Mouse (Mus musculus) right cerebral cortex, postnatal 4 days (tissue): Measurements from ENCODE around the gene Rnd1.
A peak's percentile ranks its signal among the peaks of the same experiment; 100 is the strongest.

ENCODE experiments used
- DNase-seq: peaks from one replicate; pipeline ENCODE4 v3.0.0-alpha.2; 2022

Rnd1 gene

GRCm38 (mm10) chr15:98676940-98677728 is at the start of gene Rnd1:
Gene Rnd1, minus strand, starts transcription at chr15:98677461.
- peak; percentile 85 for DNase-seq

- DNase-seq: no peak
These were observed 49.5 kb upstream of the Rnd1 start for GRCm38 (mm10) chr15:98726746-98727145.

DNA sequence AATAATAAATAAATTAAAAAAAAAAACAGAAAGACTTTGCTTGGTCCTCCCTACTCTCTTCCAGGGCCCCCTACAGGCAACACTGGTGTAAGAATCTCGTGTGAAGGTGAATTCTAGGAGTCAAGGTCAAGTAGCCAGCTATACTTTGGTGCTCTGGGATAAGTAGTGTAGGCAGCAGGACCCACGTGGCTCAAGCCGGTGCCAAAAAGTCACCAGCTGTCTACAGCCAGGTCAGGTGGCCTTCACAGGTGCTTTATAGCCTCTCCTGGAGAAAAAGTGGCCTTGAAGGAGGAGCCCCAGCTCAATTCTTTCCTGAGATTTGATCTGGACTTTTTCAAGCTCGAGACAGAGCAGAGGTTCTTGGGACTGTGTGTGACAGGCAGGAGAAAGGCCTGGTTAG is 48.8 kb upstream of the Rnd1 start:
- DNase-seq: no peak

DNA sequence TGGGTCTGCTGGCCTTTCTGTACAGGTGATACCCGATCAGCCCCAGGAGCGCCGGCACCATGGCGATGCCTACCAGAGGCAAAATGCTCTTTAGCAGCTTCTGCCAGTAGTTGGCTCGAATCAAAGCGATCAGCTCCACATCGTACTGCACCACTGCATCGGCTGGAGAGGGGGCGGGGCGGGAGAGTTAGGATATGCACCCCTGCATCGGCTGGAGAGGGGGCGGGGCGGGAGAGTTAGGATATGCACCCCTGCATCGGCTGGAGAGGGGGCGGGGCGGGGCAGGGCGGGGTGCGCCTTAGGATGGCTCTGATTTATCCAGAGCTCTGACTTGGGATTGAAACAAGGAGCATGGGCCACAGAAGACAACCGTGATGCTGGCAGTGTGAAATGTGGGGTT is 47.2 kb upstream of the Rnd1 start:
- DNase-seq: peak; percentile 20

DNA sequence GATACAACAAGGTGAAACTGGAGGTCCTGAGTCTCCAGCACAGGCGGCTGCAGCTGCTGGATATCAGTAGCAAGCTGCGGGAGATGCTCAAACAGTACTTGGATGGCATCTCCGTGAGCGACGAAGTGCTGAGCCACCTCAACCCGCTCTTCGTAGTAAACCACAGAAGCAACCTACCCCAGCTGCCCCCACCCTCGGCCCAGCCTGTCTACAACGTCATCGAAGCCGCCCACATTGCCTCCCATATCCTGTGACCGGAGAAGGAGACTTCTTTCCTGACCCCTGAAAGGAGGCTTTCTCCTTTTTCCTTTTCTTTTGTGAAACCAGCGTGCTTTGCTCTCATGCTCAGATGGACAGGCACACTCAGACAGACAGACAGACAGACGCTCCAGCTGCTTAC is 45.6 kb upstream of the Rnd1 start:
- no peak for DNase-seq

- DNase-seq: no peak
These were observed 44.9 kb upstream of the Rnd1 start for GRCm38 (mm10) chr15:98722191-98722590.

DNA sequence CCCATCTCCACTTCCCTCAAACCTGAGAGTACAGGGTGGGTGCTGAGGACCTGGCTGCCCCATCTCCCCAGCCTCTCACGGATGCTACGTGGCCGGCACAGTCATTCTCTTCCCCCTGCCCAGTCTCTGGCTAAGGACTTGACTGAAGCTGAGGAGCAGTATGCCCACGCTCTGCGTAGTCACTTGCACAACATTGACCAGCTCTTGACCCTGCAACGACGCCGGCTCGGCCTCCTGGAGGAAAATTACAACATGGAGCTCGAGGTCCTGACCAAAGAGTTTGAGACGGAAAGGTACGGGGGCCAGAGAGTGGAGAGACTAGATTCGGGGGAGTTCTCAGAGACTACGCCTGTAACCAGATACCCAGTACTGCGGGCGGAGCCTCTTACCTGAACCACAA is 40.0 kb upstream of the Rnd1 start:
- DNase-seq: no peak

- no peak for DNase-seq
These were observed 37.0 kb upstream of the Rnd1 start for GRCm38 (mm10) chr15:98714230-98714652.

- DNase-seq: peak; percentile 92
These were observed 33.2 kb upstream of the Rnd1 start for GRCm38 (mm10) chr15:98710442-98710841.

- peak; percentile 89 for DNase-seq
These were observed 30.6 kb upstream of the Rnd1 start, which contains the start of gene Ccdc65 for GRCm38 (mm10) chr15:98707766-98708372. Gene Ccdc65, plus strand, starts transcription at chr15:98708207.

- no peak for DNase-seq
These were observed 27.1 kb upstream of the Rnd1 start for GRCm38 (mm10) chr15:98704312-98704711.

DNA sequence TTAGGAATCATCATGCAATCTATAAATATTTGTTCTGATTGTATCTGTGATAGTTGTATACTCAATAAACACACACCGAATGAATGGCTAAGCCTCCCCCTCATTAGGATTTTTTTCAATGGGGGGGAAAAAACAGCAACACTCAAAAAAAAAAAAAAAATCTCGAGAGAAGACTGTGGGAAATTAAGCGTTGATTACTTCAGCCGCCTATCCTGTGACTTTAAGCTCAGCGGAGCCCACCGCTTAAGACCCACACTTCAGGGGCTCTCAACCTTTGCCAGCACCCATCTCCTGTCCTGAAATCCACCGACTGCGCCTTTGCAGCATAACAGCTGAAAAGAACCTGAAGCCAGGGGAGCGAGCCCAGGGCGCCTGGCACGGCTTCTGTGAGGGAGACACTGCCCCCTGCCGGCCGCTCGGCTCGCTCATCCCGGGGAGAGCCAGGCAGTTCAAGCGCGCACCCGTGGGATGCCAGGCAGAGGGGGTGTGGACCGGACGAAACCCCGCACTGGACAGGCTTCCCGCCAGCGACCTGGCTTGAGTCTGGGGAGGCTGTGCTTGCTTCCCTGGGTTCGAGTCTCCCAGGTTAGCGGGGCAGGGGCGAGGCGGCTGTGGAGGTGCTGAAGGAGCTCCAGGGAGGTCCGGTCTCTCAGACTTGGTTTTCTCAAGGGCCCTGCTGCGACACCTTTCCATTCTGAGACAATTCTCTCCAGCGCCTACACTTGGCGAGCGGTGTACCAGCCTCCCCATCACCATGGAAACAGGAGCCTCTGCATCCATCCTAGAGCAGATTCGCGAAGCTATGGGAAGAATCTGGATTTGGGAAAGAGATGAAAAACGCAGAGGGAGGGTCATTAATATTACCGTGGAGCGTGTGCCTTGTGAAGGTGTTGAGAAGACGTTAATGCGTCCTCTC is 22.2 kb upstream of the Rnd1 start:
- peak; percentile 97 for DNase-seq

- DNase-seq: no peak
These were observed 19.0 kb upstream of the Rnd1 start for GRCm38 (mm10) chr15:98696216-98696615.

DNA sequence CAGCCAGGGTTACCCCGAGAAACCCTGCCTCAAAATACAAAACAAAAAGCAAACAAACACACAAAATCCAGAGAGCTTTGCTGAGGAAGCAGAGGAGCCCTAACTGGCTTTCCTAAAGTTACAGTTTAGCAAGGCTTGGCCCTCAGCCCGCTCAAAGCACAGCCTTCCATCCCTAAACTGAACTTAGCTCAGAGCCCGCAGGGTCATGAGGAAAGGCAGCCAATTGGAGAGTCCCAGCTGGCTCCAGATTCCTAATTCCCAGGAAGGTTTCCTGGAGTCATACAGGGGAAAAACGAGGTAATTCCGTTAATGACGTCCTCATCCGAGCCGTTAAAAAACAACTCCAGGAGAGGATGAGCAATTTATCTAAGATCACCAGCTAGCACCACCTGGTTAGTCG is 18.5 kb upstream of the Rnd1 start:
- DNase-seq: no peak

DNA sequence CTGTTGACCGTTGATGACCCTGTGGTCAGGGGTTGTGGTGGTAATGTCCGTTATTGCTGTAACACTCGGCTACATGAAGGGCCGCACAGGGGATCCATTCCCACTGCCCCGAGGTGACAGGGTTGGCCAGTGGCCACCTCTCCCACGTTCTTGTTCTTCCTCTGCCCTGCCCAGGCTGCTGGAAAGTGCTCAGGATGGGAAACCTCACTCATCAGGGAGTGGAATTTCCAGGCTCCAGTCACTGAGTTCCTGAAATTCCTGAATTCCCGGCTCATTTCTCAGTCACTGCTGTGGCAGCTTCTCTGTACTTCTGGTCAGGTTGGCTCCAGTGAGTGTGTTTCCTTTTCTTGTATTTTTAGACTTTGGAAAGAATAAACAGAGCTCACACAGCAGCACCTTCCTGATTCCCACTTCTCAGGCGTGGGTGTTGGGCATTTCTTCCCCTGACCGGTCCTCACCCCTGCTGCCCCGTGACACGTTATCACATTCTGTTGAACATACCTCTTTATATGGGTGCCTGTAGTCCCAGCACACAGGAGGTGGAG is 15.0 kb upstream of the Rnd1 start:
- no peak for DNase-seq

GRCm38 (mm10) chr15:98691486-98692147 is 14.4 kb upstream of the Rnd1 start:
- DNase-seq: peak; percentile 15

GRCm38 (mm10) chr15:98689682-98690081 is 12.4 kb upstream of the Rnd1 start:
- DNase-seq: no peak

- no peak for DNase-seq
These were observed 8.7 kb upstream of the Rnd1 start for GRCm38 (mm10) chr15:98685926-98686325.

GRCm38 (mm10) chr15:98683746-98684145 is 6.5 kb upstream of the Rnd1 start:
- no peak for DNase-seq

GRCm38 (mm10) chr15:98683177-98683576 is 5.9 kb upstream of the Rnd1 start:
- DNase-seq: no peak

DNA sequence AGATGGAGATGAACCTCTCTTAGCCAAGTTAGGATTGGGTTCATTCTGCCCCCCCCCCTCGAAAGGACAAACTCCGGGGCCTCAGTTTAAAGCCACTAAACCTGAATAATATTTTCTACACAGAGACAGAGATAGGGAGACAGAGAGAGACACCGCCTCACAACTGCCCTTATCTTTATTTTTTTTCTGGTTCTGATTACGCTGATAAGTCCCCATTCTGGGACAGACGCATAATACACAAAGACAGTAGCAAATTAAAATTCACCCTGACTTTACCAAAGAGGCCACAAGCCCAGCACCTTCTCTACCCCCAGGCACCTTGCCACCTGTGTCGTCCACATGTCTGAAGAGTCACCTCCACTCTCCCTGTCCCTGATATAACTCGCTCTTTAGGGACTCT is 4.4 kb upstream of the Rnd1 start:
- no peak for DNase-seq

DNA sequence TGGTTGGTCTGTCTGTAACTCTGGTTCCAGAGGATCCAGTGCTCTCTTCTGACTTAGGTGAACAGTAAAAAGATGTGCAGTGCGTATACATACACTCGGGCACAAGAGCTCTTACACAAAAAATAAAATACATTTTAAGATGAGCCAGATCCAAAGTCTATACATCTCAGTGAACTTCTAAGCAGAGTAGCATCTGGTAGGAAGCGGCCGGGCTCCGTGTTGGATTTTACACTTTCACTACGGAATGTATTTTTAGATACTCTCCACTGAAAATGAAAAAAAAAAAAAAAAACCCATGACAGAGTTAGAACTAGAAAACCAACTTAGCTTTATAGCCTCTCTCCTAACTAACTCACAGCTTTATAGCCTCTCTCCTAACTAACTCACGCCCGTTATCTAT is 3.4 kb upstream of the Rnd1 start:
- no peak for DNase-seq

- no peak for DNase-seq
These were observed 716 bp upstream of the Rnd1 start for GRCm38 (mm10) chr15:98677977-98678376.
